Mouse (Mus musculus) brain, embryonic 14.5 days (tissue): ENCODE results near the gene Cntn5. TPM values are rescaled to one million over a fixed set of nuclear protein-coding genes. Genes with fewer than 3 reads are reported as not detected.
"Not testable (repeated sequence)": the region's sequence is repeated elsewhere in the genome, so short reads cannot be mapped to it uniquely, and the experiment has no call there.

ENCODE experiments used
- DNase-seq: peaks from one replicate; pipeline ENCODE4 v3.0.0-alpha.2; 2011; ENCODE audit warnings: low read depth
- CTCF ChIP-seq: fragments of 200-500 bp; IDR thresholded peaks from 2 replicates; pipeline ENCODE4 v1.5.1; 2012; ENCODE audit warnings: inconsistent platforms, mild to moderate bottlenecking, moderate library complexity, borderline replicate concordance; ENCODE audit not compliant: insufficient read depth, insufficient read length; ENCODE audit errors: extremely low read depth
- POLR2A ChIP-seq: fragments of 200-500 bp; IDR thresholded peaks from 2 replicates; pipeline ENCODE4 v1.6.1; 2012; ENCODE audit warnings: mild to moderate bottlenecking, inconsistent platforms, borderline replicate concordance; ENCODE audit not compliant: poor library complexity, insufficient read depth, insufficient read length, severe bottlenecking; ENCODE audit errors: extremely low read depth
- polyA plus RNA-seq: library from polyadenylated mRNA; depleted of rRNA; stranded (reverse); fragments of >200 nt; gene quantifications from 2 replicates; pipeline ENCODE4 v1.2.3, GENCODE M21; 2012

Cntn5 gene
- polyA plus RNA-seq, 1 experiment: 5.5 TPM

DNA sequence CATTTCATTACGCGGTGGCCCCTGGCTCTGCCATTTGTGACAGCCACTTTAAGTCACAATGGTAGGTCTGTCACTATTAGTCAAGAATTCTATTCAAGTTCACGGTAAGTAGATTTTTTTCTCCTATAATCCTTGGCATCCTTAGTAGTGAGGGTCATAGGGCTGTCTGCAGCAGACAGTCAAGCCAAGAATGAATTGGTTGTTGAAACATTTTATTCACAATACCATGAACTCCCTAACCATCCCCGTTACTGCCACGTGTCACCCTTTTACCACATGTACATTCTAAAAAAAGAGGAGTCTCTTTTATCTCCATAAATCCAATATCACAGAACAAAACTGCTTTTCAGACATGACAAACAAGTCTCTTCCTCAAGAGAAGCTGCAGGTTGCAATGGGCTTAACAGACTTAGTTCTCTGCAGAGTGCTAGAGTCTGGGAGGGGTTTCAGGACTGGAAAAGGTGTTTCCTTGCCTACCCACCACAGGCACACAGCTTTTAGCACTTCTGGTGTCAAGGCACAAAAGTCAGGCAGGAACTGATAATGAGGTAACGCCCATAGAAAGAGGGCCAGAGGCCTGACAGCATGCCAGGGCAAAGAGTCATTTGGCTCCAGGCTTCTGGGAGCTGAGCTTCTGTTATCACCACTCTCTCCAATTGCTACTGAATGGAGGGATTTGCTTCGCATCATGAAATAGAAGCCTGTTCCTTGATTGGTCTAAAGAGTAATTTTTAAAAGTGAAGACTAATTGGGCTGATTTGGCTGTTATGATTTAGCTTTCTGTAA is 259.3 kb downstream of the Cntn5 start:
- no peak for TF ChIP-seq CTCF
- no peak for TF ChIP-seq POLR2A
- DNase-seq: peak; percentile 51

DNA sequence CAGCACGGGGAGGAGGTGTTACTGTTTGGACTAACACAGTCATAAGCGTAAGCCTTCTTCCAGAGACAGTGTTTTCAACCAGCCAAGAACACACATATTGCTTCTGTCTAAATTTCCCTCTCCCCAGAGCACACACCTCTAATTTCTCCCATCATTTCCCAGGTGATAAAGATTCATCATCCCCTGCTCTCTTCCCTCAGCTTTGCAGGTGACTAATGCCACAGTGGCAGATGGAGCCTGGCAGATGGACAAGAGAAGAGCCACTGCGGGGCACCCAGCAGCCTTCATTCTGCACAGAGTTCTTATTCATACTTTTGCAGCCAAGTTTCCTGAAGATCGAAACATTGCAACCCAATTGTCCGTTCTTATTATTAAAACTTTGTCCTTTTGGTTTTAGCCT is 286.5 kb downstream of the Cntn5 start:
- TF ChIP-seq CTCF: no peak
- no peak for TF ChIP-seq POLR2A
- peak; percentile 51 for DNase-seq

DNA sequence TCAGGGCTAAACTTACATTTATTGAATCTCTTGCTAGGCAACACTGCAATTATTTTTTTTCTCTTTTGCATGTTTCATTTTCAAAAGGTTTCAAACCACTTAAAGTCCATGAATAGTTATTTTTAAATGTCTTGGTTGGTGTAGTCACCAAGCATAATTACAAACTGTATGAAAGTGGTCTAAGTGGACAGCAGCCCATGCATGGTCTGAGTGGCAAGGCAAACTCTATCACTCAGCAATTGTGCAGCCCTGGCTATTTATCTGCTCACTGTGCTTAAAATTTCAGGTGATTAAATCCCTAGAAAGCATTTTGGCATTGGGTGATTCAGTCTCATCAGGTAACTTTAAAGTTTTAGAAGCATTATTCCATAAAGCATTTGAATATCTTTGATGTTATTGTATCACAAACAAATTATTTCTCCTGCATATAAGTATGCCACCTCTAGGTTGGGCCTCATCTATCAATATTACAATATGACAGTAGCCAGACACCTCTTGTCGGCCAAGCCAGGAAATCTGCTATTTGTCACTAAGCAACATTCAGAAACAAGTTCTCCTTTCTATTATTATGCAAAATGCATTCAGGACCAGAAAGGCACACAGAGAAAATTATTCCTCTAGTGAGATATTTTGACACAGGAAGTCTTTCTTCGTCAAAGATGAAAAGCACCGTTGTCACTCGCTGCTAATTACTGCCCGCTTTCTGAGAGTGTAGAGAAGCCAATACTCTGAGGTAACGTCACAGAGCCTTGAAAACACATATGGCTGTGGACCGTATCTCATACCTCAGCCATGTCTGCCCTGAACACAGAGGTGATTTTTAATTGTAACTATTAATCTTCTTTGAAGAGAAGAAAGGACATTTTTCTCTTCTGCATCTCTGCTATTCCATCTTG is 329.0 kb downstream of the Cntn5 start:
- TF ChIP-seq CTCF: no peak
- TF ChIP-seq POLR2A: no peak
- DNase-seq: peak; percentile 80

DNA sequence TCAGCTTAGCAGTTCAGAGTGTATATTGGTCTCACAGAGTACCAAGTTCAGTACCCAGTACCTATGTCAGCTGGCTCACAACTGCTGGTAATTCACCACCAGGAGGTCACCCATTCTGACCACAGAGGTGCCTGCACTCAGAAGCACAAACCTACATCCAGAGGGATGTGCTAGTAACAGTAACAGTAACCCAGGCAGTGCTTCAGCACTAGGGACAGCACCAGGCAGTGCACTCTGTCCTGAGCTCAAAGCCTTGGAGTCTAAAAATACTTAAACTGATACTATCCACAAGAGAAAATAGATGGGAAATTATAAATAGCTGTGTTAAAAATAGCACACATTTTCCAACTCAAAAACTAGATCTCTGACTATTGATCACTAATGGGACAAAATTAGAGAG is 334.7 kb downstream of the Cntn5 start:
- TF ChIP-seq POLR2A (no peak), CTCF (no peak)
- DNase-seq: no peak

DNA sequence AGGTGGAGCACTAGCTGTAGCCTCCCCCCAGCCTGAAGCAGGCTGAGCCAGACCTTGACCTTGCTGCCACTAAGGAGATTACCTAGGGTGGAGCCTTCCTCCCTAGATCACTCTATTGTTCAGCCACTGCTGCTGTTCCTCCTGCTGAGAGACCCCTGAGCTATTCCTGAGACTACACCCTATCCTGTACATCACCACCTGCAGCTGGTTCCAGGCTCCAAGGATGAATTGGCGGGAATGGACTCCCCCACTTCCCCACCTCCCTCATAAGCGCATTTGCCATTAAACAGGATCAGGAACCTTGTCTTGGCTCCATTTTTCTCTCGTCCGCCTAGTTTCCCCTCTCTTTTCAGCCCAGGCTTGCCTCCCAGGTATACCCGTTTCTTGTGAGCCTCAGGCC is 363.7 kb downstream of the Cntn5 start:
- not testable (repeated sequence) for DNase-seq

DNA sequence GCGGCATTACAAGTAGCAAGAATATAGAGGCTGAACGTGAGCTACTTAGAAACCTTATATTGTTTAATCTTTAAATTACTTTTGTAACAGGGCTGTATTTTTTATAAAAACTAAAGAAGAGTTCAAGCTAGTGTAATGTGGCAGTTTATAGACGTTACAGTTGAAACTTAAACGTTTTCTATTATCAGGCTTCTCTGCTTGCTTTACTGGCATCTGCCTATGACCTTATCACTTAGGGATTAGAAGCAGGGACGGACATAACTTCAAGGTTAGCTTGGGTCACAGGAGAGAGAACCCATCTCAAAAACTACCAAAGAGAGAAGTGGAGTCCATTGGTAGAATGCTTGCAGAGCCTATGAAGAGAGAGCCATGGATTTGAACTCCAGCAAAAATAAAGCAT is 372.3 kb downstream of the Cntn5 start:
- no peak for TF ChIP-seq CTCF
- TF ChIP-seq POLR2A: no peak
- DNase-seq: no peak

DNA sequence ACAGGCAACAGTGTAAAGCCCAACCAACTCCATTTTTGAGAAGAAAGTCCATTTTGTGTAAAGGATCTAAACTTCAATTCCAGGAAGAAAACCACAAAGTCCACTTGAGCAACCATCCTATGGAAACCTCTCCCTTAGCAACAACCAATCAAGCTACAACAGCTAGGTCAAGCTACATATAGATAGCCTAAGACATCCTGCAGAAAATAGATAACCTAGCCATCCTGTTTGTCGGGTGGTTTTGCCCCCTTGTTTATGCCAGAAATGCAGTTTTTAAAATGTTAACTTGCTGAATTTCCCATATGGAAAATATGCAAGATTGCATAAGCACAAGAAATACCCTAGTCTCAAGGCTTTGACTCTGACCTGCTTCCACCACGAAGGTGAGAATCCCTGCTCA is 373.5 kb downstream of the Cntn5 start:
- DNase-seq: no peak
- no peak for TF ChIP-seq POLR2A
- no peak for TF ChIP-seq CTCF

DNA sequence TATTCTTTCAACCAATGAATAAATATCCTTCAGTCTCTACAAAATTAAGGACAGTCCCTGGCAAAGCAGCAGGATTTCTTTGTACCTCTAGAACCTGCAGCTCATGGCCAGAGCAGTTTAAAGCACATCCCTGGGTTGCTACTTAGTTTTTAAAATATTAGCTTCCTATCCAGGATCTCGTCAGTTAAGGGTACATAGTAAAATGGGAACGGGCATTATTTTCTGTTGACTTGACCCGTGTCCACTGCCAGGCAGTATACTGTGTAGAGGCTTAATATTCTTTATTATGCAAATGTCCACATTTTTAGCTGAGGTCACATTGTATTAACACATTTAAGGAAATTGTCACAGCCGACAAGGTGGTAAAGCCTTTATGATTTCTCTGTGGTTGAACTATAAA is 375.0 kb downstream of the Cntn5 start:
- no peak for TF ChIP-seq POLR2A
- TF ChIP-seq CTCF: no peak
- DNase-seq: no peak

DNA sequence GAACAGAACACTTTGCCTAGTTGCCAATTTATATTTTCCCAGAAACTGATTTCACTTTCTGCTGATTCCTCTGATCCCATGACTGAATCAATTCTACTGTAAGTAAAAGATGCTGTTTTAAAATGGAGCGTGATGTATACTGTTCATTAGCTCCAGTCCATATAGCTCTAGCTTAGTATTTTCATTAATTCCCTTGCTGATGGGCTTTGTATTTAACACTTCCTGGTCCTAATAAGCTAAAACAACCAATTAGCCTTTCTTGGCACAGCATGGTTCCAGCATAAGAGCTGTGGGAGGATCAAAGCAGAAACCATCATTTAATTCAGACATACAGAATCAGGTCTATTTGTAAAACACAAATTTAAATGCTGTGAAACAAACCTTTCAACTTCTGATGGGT is 375.5 kb downstream of the Cntn5 start:
- no peak for TF ChIP-seq CTCF
- TF ChIP-seq POLR2A: no peak
- DNase-seq: peak; percentile 93

DNA sequence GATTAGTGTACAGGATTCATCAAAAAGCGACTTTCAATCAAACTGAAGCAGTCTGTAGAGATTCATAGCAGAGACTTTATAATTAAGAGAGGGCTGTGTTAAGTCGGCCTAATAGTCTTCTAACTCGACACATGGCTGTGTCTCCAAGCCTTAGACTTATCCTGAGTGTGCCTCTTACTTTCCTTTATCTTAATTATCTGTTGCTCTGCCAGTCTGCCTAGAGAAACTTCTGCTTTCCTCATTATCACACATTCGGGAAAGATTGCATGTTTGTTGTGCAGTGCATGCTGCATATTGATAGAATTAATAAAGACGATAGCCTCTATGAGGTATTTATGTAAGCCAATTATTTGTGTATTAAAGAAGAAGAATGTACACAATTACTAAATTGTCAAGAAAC is 375.9 kb downstream of the Cntn5 start:
- TF ChIP-seq CTCF (no peak), POLR2A (no peak)
- peak; percentile 55 for DNase-seq

DNA sequence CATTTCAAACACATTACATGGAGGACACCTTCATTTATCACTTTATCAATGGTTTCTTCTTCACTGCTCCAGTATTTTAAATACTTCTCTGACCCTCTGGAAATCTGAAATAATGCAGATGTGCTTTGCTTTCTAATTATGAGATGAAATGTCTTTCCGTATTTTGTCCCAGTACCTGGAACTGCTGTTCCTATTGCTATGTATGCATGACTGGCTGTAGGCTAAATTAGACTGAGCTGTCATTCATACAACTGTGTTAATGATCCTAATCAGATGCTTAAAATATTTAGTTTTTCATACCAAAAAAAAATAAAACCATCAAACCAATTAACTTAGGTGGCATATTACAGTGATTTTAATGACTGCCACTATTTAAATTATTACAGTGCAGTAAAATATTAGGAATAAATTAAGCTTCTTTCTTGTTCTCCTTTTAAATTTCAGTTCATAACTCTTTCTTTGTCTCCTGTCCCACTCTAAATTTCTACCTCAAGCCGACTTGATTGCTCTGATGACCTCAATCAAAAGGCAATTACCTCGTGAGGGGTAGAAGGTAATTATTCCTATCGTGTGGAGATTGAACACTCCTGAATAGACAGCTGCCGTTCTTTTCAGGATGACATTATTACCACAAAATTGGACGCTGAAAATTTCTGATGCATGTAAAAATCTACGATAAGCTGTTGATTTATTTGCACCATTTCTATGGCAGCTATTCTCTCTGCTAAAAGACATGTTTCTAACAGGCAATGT is 378.5 kb downstream of the Cntn5 start:
- DNase-seq: peak; percentile 70
- TF ChIP-seq CTCF (no peak), POLR2A (no peak)

DNA sequence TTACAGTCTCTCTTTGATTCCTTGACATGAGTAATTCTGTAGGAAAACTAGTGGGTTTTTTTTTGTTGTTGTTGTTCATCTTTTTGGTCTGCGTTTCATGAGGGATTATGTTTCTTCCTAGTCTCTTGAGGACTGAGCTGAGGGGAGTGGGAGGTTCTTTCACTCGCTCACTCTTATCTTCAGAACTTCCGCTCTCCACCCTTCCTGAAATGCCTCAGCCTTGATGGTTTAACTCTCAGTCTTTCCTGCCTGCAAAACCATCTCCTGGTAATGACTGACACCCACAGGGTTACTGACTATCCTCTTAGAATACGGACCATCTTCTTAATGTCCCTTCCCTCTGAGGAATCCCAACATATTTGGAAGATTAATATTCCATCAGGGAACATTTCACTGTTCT is 382.0 kb downstream of the Cntn5 start:
- TF ChIP-seq POLR2A (no peak), CTCF (no peak)
- DNase-seq: no peak

DNA sequence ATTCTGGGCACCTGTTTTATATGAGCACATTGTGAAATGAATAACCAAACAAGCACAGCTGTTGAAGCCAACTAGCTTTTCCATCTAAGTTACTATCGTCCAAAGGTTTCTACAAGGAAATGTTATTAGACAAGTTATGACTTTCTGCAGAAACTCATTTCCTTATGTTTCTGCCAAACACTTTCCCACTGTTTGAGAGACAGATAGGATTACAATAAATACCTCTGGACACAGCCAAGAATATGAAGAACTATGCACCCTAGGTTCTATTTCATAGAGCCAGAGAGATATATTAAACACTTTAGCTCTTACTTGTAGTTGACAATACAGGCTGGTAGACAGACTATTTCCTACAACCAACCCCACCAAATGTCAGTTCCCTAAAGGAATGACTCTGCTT is 383.5 kb downstream of the Cntn5 start:
- DNase-seq: no peak
- no peak for TF ChIP-seq CTCF
- no peak for TF ChIP-seq POLR2A
